Mouse (Mus musculus): ENCODE measurements at regions not wholly inside any gene's neighbourhood (a gene's known extent, or its start where the extent isn't known, plus 50 kb on each side); places are given as distances from the start of the nearest gene placed in this dataset.
"Not testable (repeated sequence)": the region's sequence is repeated elsewhere in the genome, so short reads cannot be mapped to it uniquely, and the experiment has no call there.

DNA sequence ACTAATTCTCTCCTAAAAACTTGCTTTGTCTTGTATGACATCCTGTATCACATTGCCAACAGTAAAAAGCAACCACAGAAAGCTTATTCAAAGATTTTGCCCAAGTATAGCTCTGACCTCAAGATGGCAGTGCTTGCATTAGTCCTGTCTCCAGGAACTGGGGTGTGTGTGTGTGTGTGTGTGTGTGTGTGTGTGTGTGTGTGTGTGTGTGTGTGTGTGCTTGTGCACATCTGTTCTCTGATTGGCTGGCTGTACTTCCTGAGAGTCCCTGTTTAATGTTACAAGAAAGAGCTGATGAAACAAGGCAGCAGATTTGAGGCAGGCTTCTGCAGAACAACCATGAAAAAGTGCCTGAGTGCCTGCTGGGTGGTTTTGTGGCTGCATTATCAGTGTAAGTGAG lies 639.2 kb upstream of the Olfr1507 start:
- H3K36me3 ChIP-seq; H3K9me3 ChIP-seq; H3K9ac ChIP-seq; H3K4me2 ChIP-seq (replicated peaks); H3K4me3 ChIP-seq (replicated peaks); H3K27me3 ChIP-seq (replicated peaks); ATAC-seq; H3K27ac ChIP-seq; H3K4me1 ChIP-seq (replicated peaks): not testable (repeated sequence)

DNA sequence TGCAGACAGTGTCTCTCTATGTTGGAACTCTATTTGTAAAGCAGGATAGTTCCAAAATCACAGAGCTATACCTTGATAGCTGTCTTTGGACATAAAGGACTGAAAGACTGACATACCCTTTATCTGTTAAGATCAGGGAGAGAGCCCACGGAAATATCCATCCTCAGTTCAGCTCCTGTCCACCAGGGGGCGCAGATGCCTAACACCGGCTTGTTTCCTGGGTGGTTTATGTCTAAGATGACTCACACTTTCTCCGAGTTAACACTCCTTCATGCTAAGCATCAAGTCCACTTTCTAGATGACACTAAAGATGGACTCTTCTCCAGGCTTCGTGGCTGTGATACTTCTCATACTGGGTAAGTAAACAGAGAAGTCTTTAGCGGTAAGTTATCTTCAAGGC lies 636.8 kb upstream of the Olfr1507 start:
- H3K4me2 ChIP-seq (replicated peaks); H3K4me1 ChIP-seq (replicated peaks); H3K27me3 ChIP-seq (replicated peaks); H3K9me3 ChIP-seq; H3K27ac ChIP-seq; H3K4me3 ChIP-seq (replicated peaks); H3K36me3 ChIP-seq; H3K9ac ChIP-seq; ATAC-seq: not testable (repeated sequence)
- 25% methylated on average over 6 of the region's 6 CpGs for WGBS

DNA sequence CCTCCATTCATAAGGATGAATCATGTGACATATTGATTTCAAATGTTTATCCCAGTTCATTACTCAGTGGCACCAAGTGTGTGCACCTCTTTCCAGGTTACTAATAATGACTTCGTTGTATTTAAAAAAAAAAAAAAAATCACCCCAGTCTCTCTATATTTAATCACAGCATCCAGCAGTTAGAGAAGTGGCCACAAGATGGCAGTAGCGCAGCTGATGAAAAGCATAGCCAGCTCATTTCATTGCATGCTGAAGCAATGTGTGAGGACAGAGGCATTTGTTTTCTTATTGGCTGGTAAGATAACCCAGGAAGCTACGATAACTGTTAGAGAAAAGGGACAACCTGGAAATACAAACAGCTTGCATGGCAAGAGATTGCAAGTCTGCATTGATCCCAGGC lies 626.2 kb upstream of the Olfr1507 start:
- not testable (repeated sequence) for H3K27me3 ChIP-seq (replicated peaks); H3K4me1 ChIP-seq (replicated peaks); ATAC-seq; H3K4me2 ChIP-seq (replicated peaks); H3K9ac ChIP-seq; H3K27ac ChIP-seq; H3K9me3 ChIP-seq; H3K36me3 ChIP-seq; H3K4me3 ChIP-seq (replicated peaks)
- 18% methylated on average over 2 of the region's 3 CpGs for WGBS

DNA sequence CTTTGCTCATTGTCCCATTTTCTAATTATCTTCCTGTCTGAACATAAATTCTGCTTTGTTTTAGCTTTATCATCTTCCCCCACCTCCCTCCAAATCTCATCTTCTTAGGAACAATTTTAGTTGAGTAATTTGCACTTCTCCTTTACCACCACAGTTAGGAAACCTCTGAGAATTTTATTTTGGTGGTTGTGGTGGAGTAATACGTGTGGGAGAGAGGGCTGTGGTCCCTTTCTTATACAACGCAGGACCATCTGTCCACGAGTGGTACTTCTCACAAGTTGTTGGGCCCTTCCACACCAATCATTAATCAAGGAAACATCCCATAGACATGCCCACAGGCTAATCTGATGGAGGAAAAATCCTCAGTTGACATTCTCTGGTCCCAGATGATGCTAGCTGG lies 614.2 kb upstream of the Olfr1507 start:
- H3K9ac ChIP-seq; H3K27ac ChIP-seq; H3K27me3 ChIP-seq (replicated peaks); H3K9me3 ChIP-seq; H3K36me3 ChIP-seq; H3K4me2 ChIP-seq (replicated peaks); H3K4me1 ChIP-seq (replicated peaks); ATAC-seq; H3K4me3 ChIP-seq (replicated peaks): not testable (repeated sequence)
- 75% methylated on average over 3 of the region's 3 CpGs for WGBS

DNA sequence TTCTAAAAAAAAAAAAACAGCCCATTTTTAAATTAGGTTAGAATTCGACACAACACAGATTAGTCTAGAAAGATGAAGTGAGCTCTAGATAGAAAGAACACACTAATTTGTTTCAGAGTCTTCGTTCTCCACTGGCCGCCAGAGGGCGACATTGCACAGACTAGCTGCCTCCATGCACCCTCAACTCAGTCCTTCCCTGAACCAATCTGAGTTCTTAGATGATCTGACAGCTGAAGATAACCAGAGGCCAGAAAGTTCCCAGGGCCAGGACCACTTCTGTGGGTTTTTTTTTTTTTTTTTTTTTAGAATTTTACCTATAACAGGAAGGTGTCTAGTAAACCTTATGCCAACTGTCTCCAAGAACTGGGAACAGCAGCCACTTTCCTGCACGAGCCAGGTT lies 605.8 kb upstream of the Olfr1507 start:
- not testable (repeated sequence) for H3K9ac ChIP-seq; H3K9me3 ChIP-seq; H3K4me2 ChIP-seq (replicated peaks); H3K4me1 ChIP-seq (replicated peaks); H3K36me3 ChIP-seq; ATAC-seq; H3K27ac ChIP-seq; H3K27me3 ChIP-seq (replicated peaks); H3K4me3 ChIP-seq (replicated peaks)
- WGBS, result 26% methylated on average over 5 of the region's 5 CpGs

DNA sequence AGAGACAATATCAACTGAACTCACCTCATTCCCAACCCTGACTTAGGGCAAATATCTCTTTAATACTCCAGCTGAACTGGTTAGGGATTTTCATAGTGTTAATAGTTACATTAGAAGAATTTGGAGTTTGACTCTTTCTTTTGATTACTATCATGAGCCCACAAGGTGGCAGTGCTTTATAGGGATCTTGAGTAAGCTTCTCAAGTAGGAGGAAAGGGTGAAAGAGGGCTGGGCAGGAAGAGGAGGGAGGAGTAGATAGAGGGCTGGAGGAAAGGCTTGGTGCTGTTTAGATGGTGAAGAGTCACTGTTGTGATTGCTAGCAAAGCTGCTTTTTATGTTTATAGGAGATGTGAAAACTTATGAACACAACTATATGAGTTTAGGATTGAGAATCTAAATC lies 595.4 kb upstream of the Olfr1507 start:
- not testable (repeated sequence) for ATAC-seq; H3K9me3 ChIP-seq; H3K4me2 ChIP-seq (replicated peaks); H3K27ac ChIP-seq; H3K36me3 ChIP-seq; H3K27me3 ChIP-seq (replicated peaks); H3K9ac ChIP-seq; H3K4me1 ChIP-seq (replicated peaks); H3K4me3 ChIP-seq (replicated peaks)

DNA sequence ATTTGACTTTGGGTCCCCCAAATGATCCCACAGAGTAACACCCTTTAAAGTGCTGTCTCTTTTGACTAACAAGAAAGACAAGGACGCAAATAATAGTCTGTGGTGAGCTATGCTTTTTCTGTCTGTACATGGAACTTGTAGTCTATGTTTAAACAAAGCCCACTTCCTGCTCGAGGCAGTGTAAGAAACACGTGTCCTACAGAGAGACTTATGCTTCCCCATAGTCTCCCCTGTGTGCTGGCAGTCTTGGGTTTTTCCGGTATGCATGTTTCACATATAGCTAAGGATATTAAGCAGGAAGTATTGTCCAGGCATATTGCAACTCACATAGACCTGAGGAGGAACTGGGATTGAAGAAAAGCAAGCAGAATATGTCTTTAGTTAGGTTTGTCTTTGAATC lies 586.3 kb upstream of the Olfr1507 start:
- H3K9ac ChIP-seq; H3K4me1 ChIP-seq (replicated peaks); H3K4me2 ChIP-seq (replicated peaks); H3K27ac ChIP-seq; H3K36me3 ChIP-seq; H3K9me3 ChIP-seq; H3K4me3 ChIP-seq (replicated peaks); ATAC-seq; H3K27me3 ChIP-seq (replicated peaks): not testable (repeated sequence)
- WGBS, result 67% methylated on average over 4 of the region's 4 CpGs

DNA sequence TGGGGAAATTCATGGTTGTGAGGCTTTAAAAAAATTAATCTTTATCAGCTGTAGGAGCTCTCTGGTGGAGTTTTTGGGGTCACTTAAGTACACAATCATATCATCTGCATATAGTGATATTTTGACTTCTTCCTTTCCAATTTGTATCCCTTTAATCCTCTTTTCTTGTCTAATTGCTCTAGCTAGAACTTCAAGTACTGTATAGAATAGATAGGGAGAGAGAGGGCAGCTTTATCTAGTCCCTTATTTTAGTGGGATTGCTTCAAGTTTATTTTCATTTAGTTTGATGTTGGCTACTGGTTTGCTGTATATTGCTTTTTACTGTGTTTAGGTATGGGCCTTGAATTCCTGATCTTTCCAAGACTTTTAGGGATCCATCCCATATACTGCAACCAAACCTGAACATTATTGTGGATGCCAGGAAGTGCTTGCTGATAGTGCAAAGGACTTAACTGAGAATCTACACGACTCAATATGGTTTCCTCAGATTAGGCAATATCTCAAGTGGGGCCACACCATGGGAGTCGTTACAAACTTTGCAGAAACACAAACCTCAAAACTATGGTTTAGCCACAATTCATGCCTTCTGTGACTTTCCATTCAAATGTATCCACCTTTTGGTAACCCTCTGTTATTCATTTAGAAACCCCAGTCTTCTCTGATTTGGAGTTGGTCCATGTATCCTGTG lies 585.6 kb upstream of the Olfr1507 start:
- no CpG with 5 or more reads among the region's 2 CpGs for WGBS
- H3K27ac ChIP-seq; ATAC-seq; H3K27me3 ChIP-seq (replicated peaks); H3K4me3 ChIP-seq (replicated peaks); H3K4me1 ChIP-seq (replicated peaks); H3K36me3 ChIP-seq; H3K9ac ChIP-seq; H3K9me3 ChIP-seq; H3K4me2 ChIP-seq (replicated peaks): not testable (repeated sequence)

DNA sequence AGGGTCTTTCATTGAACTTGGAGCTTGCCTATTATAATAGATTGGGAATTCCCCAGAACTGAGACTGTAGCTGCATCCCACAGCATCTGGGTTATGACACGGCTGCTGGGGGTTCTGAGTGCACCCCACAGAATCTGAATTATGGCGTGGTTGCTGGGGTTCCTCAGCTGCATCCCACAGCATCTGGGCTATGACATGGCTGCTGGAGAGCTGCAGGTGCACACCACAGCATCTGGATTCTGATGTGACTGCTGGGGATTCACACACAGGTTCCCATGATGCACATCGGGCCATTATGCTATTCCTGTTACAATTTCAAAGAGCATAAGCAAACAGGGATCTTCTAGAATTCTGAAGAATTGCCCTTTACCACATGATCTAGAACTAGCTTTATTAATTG lies 585.0 kb upstream of the Olfr1507 start:
- not testable (repeated sequence) for H3K4me2 ChIP-seq (replicated peaks); H3K36me3 ChIP-seq; H3K4me1 ChIP-seq (replicated peaks); H3K27ac ChIP-seq; H3K9ac ChIP-seq; H3K27me3 ChIP-seq (replicated peaks); ATAC-seq; H3K4me3 ChIP-seq (replicated peaks); H3K9me3 ChIP-seq
- WGBS, result 62% methylated on average over 3 of the region's 3 CpGs

DNA sequence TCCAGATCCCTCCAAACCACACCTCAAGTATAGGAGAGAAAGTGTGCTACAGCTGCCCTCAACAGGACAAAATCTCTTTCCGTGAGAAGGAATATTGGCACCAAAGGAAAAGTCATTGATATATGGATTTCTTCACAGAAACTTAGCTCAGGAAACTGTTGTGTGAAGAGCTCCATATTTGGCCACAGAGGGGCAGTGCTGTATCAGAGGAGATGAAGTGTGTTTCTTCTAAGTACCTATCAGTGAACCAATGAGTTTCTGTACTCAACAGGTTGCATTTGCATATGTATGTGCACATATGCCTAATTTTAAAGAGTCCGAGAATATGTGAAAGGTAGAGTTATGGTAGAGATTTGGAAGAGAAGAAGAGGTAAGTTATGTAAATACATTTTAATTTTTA lies 580.4 kb upstream of the Olfr1507 start:
- ATAC-seq, result not testable (repeated sequence)
- 78% methylated on average over 2 of the region's 2 CpGs for WGBS

DNA sequence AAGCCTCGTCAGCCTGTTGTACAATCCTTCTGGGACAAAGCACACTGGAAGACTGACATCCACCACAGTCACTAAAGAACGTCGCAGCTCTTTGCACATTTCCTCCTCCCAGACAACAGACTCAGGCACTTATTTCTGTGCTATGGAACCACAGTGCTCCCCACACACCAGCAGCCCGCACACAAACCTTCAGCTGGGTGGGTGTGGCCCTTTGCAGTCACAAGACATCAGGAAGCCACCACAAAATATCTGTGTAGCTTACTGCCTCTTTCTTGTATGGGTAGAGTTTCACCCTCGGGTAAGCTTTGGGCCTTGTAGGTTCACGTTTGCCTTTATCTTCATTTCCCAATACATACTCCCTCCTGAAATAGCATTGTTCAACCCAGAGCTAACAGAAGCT lies 577.6 kb upstream of the Olfr1507 start:
- 77% methylated on average over 6 of the region's 6 CpGs for WGBS
- ATAC-seq, result not testable (repeated sequence)

More for the DNA sequence above, 580.4 kb upstream of the Olfr1507 start:
- not testable (repeated sequence) for H3K4me2 ChIP-seq (replicated peaks); H3K4me3 ChIP-seq (replicated peaks); H3K27ac ChIP-seq; H3K36me3 ChIP-seq; H3K27me3 ChIP-seq (replicated peaks); H3K9ac ChIP-seq; H3K4me1 ChIP-seq (replicated peaks); H3K9me3 ChIP-seq

DNA sequence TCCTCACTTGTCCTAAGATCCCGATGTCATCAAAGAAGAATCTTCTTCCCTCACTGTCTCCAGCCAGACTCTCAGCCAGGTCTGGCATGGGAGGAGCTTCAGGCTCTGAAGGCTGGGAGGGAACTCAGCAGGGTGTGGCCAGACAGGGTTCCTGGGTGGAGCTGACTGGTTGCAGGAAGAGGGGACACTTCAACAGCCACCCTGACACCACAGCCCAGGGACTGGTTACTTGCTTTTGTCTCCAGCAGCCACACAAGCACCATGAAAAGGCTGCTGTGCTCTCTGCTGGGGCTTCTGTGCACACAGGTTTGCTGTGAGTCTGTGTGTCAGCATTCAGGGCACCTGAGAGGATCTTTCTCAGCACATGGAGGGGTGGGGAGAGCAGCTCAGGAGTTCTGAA lies 577.0 kb upstream of the Olfr1507 start:
- not testable (repeated sequence) for H3K4me3 ChIP-seq (replicated peaks); H3K4me1 ChIP-seq (replicated peaks); H3K4me2 ChIP-seq (replicated peaks); H3K36me3 ChIP-seq; H3K27me3 ChIP-seq (replicated peaks); H3K27ac ChIP-seq; H3K9ac ChIP-seq; ATAC-seq; H3K9me3 ChIP-seq
- WGBS, result no CpG with 5 or more reads among the region's 1 CpGs

More for the DNA sequence above, 577.6 kb upstream of the Olfr1507 start:
- H3K4me1 ChIP-seq (replicated peaks); H3K36me3 ChIP-seq; H3K9me3 ChIP-seq; H3K9ac ChIP-seq; H3K4me3 ChIP-seq (replicated peaks); H3K27me3 ChIP-seq (replicated peaks); H3K27ac ChIP-seq; H3K4me2 ChIP-seq (replicated peaks): not testable (repeated sequence)

DNA sequence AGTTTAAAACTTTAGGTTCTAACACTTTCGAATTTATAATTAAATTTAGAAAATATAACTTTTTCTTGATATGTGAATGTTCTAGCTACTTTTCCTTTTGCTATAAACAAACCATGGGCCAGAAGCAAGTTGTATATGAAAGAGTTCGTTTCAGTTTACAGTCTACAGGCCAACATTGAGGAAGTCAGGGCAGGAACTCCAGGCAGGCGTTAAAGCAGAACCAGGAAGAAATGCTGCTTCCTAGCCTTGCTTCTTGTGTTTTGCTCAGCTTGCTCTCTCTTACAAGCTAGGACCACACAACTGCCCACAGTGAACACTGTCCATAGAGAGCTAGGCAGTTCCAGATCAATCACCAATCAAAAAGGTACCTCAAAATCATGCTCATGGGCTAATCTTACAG lies 558.9 kb upstream of the Olfr1507 start:
- 55% methylated on average over 2 of the region's 3 CpGs for WGBS
- H3K27me3 ChIP-seq (replicated peaks); ATAC-seq; H3K4me2 ChIP-seq (replicated peaks); H3K9me3 ChIP-seq; H3K27ac ChIP-seq; H3K36me3 ChIP-seq; H3K4me1 ChIP-seq (replicated peaks); H3K4me3 ChIP-seq (replicated peaks); H3K9ac ChIP-seq: not testable (repeated sequence)

Measured in intestine, embryonic 15.5 days (tissue).